Mouse (Mus musculus): ENCODE measurements around the gene Oas1d. TPM values are rescaled to one million over a fixed set of nuclear protein-coding genes. Genes with fewer than 3 reads are reported as not detected.
"Not testable (repeated sequence)": the region's sequence is repeated elsewhere in the genome, so short reads cannot be mapped to it uniquely, and the experiment has no call there.

Gene Oas1d
- not detected in 2 replicates for polyA plus RNA-seq (2015; fragmentation: Nextera tagmentation; extraction: Ambion mirVana)

DNA sequence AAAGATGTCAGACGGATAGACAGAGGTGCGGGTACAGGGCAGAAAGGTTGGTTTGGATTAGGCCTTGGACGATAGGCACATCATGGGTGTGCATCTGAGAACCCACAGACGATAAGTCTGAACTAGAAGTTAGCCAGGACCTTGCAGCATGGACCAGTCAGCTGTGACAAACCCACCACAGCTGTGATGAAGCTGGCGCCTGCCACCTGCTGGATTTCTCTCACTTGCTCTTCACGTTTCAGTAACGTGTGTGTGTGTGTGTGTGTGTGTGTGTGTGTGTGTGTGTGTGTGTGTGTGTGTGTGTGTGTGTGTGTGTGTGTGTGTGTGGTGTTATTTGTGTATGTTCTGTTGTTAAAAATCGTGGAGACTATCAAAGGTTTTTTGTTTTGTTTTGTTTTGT lies at the start of gene Oas1d:
Oas1d (plus strand) TSS at position 333 of the 400 bp plus-strand sequence.
- ATAC-seq (ENCODE audit: low FRiP score, low read depth); H3K9me3 ChIP-seq; H3K27ac ChIP-seq; H3K4me3 ChIP-seq; H3K36me3 ChIP-seq; H3K4me2 ChIP-seq (replicated peaks); H3K27me3 ChIP-seq; H3K9ac ChIP-seq; H3K4me1 ChIP-seq: not testable (repeated sequence)
- 52% methylated on average over 8 of the region's 8 CpGs for WGBS

DNA sequence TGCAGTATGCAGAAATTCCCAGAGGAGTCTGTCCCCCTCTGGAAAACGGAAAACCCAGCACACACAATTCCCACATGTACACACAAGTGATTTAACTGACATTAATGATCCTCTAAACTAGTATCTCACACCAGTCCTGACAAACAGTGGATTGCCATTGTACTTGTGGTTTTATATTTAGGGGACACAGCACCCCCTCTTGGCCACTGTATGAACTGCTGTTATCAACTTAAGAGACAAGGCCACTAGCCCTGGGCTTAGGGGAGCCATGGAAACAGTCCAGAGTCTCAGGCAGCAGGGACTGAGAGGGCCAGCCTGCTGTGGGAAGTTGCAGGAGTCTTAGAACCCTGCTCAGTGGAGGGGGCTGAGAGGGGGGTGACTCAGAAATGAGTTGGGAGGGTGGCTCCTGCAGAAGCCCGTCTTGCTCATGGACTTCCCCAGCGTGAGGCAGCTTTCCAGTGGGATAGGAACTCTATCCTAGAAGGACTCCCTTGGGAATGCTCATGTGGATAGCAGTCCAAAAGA lies 48.9 kb upstream of the Oas1d start:
- H3K27ac ChIP-seq = no peak overlapping the region
- H3K4me2 ChIP-seq (replicated peaks) = no peak overlapping the region
- no peaks in the 10 kb centered on the region for H3K9me3 ChIP-seq
- H3K9ac ChIP-seq = no peak overlapping the region
- 65% methylated on average over 3 of the region's 3 CpGs for WGBS
- H3K36me3 ChIP-seq = no peaks in the 10 kb centered on the region
- no peak overlapping the region for H3K4me3 ChIP-seq
- no peak for ATAC-seq (ENCODE audit: low FRiP score, low read depth)
- H3K4me1 ChIP-seq = no peaks in the 10 kb centered on the region
- no peaks in the 10 kb centered on the region for H3K27me3 ChIP-seq

DNA sequence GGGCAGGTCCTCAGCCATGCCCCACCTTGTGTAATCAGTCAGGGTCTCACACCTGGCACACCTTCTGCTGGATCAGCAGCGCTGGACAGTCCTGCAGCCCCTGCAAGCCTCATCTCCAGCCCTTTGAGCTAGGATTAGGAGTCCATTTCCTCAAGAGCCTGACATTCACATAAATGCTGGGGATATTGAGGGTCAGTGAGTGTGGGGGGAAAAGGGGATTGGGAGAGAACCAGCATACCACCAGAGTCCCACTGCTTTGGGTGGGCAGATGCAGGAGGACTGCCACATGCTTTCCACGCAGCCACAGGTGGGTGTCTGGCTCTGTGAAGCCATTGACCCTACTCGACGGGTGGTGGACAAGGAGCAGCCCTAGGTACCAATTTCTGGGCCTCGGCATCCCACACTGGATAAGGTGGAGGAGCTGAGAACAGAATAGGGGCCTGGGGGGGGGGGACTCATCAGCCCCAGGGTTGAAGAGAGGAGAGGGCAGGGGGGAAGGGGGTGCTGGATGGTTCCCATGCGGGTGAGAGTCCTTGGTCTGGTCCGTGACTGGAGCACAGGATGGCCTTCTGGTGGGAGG lies 44.8 kb upstream of the Oas1d start:
- H3K27ac ChIP-seq = no peak overlapping the region
- no peaks in the 10 kb centered on the region for H3K9me3 ChIP-seq
- H3K4me1 ChIP-seq = no peaks in the 10 kb centered on the region
- H3K4me3 ChIP-seq = no peak overlapping the region
- H3K36me3 ChIP-seq = no peaks in the 10 kb centered on the region
- no peak overlapping the region for H3K9ac ChIP-seq
- H3K27me3 ChIP-seq = no peaks in the 10 kb centered on the region
- H3K4me2 ChIP-seq (replicated peaks) = no peak overlapping the region
- 82% methylated on average over 7 of the region's 7 CpGs for WGBS
- no peak for ATAC-seq (ENCODE audit: low FRiP score, low read depth)

DNA sequence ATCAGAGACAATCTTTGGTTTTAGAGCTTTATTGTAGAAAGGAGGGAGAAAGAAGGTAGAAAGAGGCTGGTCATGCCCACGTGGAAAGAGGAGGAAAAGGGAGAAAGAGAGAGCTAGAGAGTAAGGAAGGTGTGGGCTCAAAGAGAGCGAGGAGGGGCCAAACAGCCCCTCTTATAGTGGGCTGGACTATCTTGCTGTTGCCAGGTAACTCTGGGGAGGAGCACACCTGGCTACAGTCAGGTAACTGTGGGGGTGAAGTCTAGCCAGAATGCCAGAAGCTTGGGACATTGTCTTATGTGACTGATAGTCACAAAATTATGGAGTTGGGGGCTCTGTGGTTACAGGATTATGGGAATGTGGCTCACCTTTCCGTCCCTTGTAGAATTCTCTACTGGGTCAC lies 44.3 kb upstream of the Oas1d start:
- no peak overlapping the region for H3K4me3 ChIP-seq
- H3K4me1 ChIP-seq = no peaks in the 10 kb centered on the region
- no peak overlapping the region for H3K27ac ChIP-seq
- no peak for ATAC-seq (ENCODE audit: low FRiP score, low read depth)
- no peak overlapping the region for H3K4me2 ChIP-seq (replicated peaks)
- 67% methylated on average over 3 of the region's 3 CpGs for WGBS
- H3K36me3 ChIP-seq = no peaks in the 10 kb centered on the region
- no peaks in the 10 kb centered on the region for H3K27me3 ChIP-seq
- no peak overlapping the region for H3K9ac ChIP-seq
- no peaks in the 10 kb centered on the region for H3K9me3 ChIP-seq

DNA sequence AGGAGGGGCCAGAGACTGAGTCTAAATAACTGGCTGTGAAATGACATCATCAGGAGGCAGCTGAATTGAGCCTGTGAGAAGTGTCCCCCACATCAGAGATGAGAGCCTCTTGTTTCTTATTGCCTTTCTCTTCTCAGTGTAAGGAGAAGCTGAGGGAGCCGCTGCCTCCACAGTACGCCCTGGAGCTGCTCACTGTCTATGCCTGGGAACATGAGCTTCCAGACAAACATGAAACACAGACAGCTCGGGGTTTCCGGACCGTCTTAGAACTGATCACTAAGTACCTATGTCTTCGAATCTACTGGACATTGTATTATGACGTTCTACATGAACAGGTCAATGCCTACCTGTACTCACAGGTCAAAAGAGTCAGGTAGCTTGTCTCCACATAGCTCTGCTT lies 43.6 kb upstream of the Oas1d start:
- H3K4me1 ChIP-seq = no peaks in the 10 kb centered on the region
- WGBS = 83% methylated on average over 7 of the region's 7 CpGs
- no peaks in the 10 kb centered on the region for H3K27me3 ChIP-seq
- no peaks in the 10 kb centered on the region for H3K9me3 ChIP-seq
- no peaks in the 10 kb centered on the region for H3K36me3 ChIP-seq
- no peak for ATAC-seq (ENCODE audit: low FRiP score, low read depth)
- H3K4me3 ChIP-seq = no peak overlapping the region
- H3K4me2 ChIP-seq (replicated peaks) = no peak overlapping the region
- no peak overlapping the region for H3K9ac ChIP-seq
- no peak overlapping the region for H3K27ac ChIP-seq

DNA sequence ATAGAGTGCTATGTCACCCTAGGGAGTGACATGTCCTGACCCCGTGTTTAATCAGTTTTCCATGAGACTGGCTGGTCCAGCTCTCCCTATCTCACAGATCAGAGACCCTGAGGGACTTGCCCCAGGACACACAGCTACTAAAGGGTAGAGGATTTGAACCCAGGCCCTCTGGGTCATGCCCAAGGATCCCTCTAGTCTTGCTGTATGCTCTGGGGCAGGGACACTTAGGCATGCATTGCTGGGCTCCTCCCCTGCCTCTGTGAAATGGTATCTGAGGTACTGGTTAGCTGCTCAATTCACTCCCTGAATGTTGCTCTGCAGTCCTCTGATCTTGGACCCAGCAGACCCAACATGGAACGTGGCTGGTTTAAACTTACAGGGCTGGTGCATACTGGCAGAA lies 42.9 kb upstream of the Oas1d start:
- WGBS = 48% methylated on average over 2 of the region's 2 CpGs
- Histone ChIP-seq H3K36me3 (no peaks in the 10 kb centered on the region), H3K9ac (no peak overlapping the region), H3K4me2 (replicated peaks) (no peak overlapping the region), H3K27me3 (no peaks in the 10 kb centered on the region), H3K4me3 (no peak overlapping the region), H3K27ac (no peak overlapping the region), H3K4me1 (no peaks in the 10 kb centered on the region), H3K9me3 (no peaks in the 10 kb centered on the region)
- ATAC-seq (ENCODE audit: low FRiP score, low read depth) = no peak

DNA sequence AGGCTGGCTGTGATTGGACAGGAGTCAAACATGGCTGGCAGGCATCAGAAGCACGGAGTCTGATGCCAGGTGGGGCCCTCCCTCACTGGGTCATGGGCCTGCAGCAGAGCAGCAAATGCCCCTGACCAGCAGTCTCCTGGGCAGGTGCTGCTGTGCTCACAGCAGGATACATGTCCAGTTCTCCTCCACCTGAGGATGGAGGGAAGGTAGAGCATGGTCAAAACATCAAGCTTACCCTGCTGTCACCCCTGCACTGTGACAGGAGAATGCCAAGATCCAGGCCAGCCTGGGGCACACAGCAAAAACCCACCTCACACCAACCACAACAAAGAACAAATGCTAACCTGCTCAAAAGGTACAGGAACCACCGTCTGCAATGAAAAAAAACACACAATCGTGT lies 37.5 kb upstream of the Oas1d start:
- H3K27ac ChIP-seq; H3K4me3 ChIP-seq; H3K9me3 ChIP-seq; H3K36me3 ChIP-seq; H3K4me2 ChIP-seq (replicated peaks); H3K9ac ChIP-seq; H3K27me3 ChIP-seq; ATAC-seq (ENCODE audit: low FRiP score, low read depth); H3K4me1 ChIP-seq: not testable (repeated sequence)
- WGBS = 79% methylated on average over 2 of the region's 3 CpGs

DNA sequence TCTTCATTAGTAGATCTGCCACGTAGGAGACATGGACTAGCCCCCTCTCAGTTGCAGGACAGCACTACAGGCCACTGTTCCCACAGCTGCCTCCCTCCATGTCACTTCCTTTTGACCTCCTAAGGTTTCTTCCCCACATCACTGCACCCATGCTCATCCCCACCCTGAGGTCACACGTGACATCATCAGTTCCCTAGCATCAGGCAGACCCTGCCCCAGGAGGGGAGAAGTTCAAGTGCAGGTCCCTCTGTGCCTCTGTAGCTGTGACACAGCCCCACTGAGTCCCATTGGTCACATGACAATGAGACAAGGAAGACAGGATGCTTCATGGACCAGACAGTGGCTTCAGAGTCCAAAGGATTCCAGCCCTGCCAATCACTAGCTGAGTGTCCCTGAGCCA lies 36.9 kb upstream of the Oas1d start:
- not testable (repeated sequence) for H3K9me3 ChIP-seq
- WGBS = 61% methylated on average over 2 of the region's 2 CpGs

DNA sequence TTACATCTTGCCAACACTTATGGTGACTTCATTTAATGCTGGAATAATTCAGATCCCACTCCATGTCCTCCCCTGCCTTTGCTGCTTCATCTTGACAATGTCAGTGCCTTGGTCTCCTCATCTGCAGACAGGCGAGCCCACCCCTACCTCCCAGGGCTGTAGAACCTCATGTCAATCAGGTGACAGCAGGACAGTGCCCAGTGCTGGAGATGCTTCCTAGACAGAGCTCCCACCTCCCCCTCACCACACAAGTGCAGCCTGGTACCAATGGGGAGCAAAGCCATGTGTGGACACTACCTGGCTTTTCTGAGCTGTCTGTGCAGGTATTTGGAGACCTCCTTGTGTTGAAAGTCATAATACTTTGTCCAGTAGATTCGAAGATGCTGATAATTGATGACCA lies 35.5 kb upstream of the Oas1d start:
- not testable (repeated sequence) for H3K36me3 ChIP-seq; H3K4me1 ChIP-seq; H3K9me3 ChIP-seq; H3K4me2 ChIP-seq (replicated peaks); H3K27me3 ChIP-seq; H3K27ac ChIP-seq; ATAC-seq (ENCODE audit: low FRiP score, low read depth); H3K4me3 ChIP-seq; H3K9ac ChIP-seq
- WGBS = 50% methylated on average over 2 of the region's 2 CpGs

More for the DNA sequence above, 36.9 kb upstream of the Oas1d start:
- ATAC-seq (ENCODE audit: low FRiP score, low read depth); H3K4me3 ChIP-seq; H3K27me3 ChIP-seq; H3K27ac ChIP-seq; H3K36me3 ChIP-seq; H3K4me2 ChIP-seq (replicated peaks); H3K9ac ChIP-seq; H3K4me1 ChIP-seq: not testable (repeated sequence)

DNA sequence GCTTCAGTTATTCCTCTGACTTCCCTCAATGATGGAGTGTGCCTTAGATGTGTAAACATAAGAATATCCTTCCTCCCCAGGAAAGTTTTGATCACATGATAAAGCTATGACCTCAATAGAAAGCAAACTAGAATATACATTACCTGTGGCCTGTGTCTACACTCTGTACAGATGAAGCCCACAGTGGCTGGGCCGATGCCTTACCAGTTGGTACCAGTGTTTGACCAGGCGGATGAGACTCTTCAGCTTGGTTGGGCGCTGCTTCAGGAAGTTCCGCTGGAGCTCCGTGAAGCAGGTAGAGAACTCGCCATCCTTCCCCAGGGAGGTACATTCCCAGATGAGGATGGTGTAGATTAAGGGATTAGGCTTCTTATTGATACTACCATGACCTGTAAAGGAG lies 32.7 kb upstream of the Oas1d start:
- H3K36me3 ChIP-seq; H3K4me3 ChIP-seq; ATAC-seq (ENCODE audit: low FRiP score, low read depth); H3K27me3 ChIP-seq; H3K27ac ChIP-seq; H3K4me2 ChIP-seq (replicated peaks); H3K4me1 ChIP-seq; H3K9me3 ChIP-seq; H3K9ac ChIP-seq: not testable (repeated sequence)
- WGBS = 96% methylated on average over 6 of the region's 6 CpGs

DNA sequence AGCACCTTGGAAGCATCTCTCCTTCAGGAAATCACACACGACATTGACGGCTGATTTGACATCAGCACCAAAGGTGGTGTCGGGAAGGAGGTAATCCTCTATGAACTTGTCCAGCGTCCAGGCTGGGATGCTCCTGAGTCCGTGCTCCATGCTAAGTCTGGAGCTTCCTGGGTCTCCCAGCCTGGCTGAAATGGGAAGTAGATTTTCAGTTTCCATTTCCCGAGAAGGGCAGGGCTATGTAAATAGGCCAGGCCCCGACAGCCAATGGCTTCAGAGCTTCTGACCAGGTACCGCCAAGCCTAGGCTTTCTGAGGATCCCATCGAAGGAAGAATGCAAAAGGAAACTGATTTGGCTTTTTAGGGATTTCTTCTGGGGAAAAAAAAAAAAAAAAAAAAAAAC lies 26.9 kb upstream of the Oas1d start, which contains the start of gene Oas1g:
Oas1g (minus strand) TSS at position 201 of the 400 bp plus-strand sequence.
- H3K27ac ChIP-seq; H3K4me1 ChIP-seq; H3K27me3 ChIP-seq; H3K36me3 ChIP-seq; ATAC-seq (ENCODE audit: low FRiP score, low read depth); H3K9ac ChIP-seq; H3K4me2 ChIP-seq (replicated peaks); H3K4me3 ChIP-seq; H3K9me3 ChIP-seq: not testable (repeated sequence)
- 22% methylated on average over 6 of the region's 9 CpGs for WGBS

DNA sequence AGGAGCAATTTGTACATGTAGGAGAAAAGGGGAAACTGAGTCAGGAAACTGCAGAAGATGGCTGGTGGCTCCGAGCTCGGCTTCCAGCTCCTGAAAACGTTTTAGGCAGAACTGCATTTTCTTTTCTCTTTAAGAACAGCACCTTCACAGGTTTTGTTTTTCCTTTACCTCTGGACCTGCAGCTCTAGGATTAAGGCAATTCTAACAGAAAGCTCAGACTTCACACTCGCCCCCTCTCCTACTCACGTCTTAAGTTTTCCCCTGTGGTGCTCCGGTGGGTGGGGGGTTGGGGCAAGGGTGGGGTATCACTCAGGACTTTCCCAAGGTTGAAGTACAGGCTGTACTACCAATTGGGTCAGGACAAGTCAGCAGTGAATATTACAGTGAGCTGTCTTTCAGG lies 26.5 kb upstream of the Oas1d start:
- H3K4me3 ChIP-seq = no peak overlapping the region
- H3K27ac ChIP-seq = no peak overlapping the region
- no peaks in the 10 kb centered on the region for H3K27me3 ChIP-seq
- no peak overlapping the region for H3K4me2 ChIP-seq (replicated peaks)
- H3K4me1 ChIP-seq = no peaks in the 10 kb centered on the region
- no peak for ATAC-seq (ENCODE audit: low FRiP score, low read depth)
- H3K9me3 ChIP-seq = no peaks in the 10 kb centered on the region
- H3K36me3 ChIP-seq = no peaks in the 10 kb centered on the region
- WGBS = 53% methylated on average over 6 of the region's 6 CpGs
- H3K9ac ChIP-seq = no peak overlapping the region

DNA sequence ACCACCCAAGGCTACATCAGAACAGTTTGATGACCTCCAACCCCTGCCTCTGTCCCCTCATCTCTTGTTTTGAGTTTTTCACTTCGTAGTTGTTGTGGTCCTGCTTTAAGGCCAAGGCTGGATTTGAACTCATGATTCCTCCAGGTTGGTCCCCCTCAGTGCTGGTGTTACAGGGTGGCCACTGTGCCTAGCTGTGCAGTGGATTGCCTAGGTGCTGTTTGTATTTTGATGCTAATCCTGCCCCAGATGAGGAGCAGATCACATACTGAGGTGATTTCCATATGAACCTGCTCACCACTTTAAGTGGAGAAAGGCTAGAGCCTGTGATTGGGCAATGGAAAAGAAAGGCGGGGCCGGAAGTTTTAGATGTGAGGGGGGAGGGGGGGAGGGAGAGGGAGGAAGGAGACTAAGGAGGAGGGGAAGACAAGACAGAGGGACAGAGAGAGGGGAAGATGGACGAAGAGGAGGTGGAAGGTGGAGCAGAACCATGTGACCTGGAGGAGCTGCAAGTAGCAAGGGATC lies 26.0 kb upstream of the Oas1d start:
- 41% methylated on average over 4 of the region's 4 CpGs for WGBS
- H3K36me3 ChIP-seq; H3K27me3 ChIP-seq; ATAC-seq (ENCODE audit: low FRiP score, low read depth); H3K9ac ChIP-seq; H3K9me3 ChIP-seq; H3K4me3 ChIP-seq; H3K4me2 ChIP-seq (replicated peaks); H3K4me1 ChIP-seq; H3K27ac ChIP-seq: not testable (repeated sequence)
